ENCODE assay signal across 8 mouse cellular contexts in the genomic region with DNA sequence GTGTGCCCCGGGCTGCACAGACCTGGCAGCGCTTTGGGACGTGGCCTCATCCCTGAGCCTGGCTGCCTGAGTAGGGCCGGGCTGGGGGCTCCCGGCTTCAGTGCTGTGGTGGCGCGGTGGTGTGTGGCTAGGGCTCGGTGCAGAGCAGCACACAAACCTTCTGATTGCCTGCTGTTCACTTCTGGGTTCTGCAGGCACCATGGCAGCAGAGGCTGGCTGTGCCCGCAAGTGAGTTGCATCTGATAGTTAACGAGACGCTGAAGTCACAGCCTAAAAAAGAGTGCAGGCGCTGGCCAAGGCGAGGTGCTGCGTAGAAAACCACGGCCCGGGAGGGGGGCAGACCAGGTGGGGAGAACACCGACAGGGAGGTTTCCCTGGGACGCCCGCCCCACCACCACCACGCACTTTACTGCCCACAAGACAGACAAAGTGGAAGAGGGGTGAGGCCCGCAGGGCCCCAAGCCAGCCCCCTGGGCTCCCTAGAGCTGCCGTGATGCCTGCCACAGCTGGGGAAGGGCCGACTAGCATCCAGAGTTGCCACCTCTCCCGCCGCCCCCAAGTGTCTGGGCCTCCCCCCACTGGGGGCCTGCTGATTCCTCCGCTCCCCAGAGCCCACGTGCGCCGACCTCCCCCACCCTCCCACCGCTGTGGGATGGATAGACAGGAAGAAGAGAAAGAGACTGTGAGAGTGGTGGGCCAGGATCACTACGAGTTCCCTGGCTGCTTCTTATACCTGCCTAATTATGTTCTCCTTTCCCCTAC. TPM values are rescaled to one million over a fixed set of nuclear protein-coding genes. Genes with fewer than 3 reads are reported as not detected.
DNase-seq lines count a peak whose midpoint lies in the region; TF ChIP-seq lines count a peak whose summit lies in the region.

No protein-coding gene starts in this region.

- TF ChIP-seq CTCF in E14TG2a.4 (conservative IDR thresholded peaks at IDR 0.05; ENCODE audit: low read length): no peak

- H3K4me3 ChIP-seq in E14TG2a.4 (replicated peaks; ENCODE audit: low read length): peak overlapping the region; percentile 62
- H3K4me3 ChIP-seq in hindbrain, embryonic 10.5 days: peak overlapping the region; percentile 44
- H3K4me3 ChIP-seq in megakaryocyte, embryonic 14.5 days (replicated peaks): peak overlapping the region; percentile 38

- peaks cover 56% of the 10 kb centered on the region for H3K9me3 ChIP-seq in E14TG2a.4 (ENCODE audit: low read length)
- H3K9me3 ChIP-seq in hindbrain, embryonic 10.5 days: peaks cover 20% of the 10 kb centered on the region; the same call in 1 of the 2 replicates
- peaks cover 38% of the 10 kb centered on the region for H3K9me3 ChIP-seq in megakaryocyte, embryonic 14.5 days

- H3K36me3 ChIP-seq in E14TG2a.4 (ENCODE audit: insufficient read depth, low read length): no peaks in the 10 kb centered on the region
- H3K36me3 ChIP-seq in hindbrain, embryonic 10.5 days: no peaks in the 10 kb centered on the region
- H3K36me3 ChIP-seq in megakaryocyte, embryonic 14.5 days (replicated peaks; ENCODE audit: low read length): no peaks in the 10 kb centered on the region

- H3K4me1 ChIP-seq in E14TG2a.4 (replicated peaks; ENCODE audit: low read depth, low read length): no peaks in the 10 kb centered on the region
- peaks cover 10% of the 10 kb centered on the region for H3K4me1 ChIP-seq in hindbrain, embryonic 10.5 days (replicated peaks)
- H3K4me1 ChIP-seq in megakaryocyte, embryonic 14.5 days: no peaks in the 10 kb centered on the region

- no peaks in the 10 kb centered on the region for H3K27me3 ChIP-seq in E14TG2a.4 (ENCODE audit: insufficient read depth, low read length)
- no peaks in the 10 kb centered on the region for H3K27me3 ChIP-seq in hindbrain, embryonic 10.5 days (ENCODE audit: insufficient read depth, poor library complexity, severe bottlenecking)
- no peaks in the 10 kb centered on the region for H3K27me3 ChIP-seq in megakaryocyte, embryonic 14.5 days (replicated peaks)

- H3K27ac ChIP-seq in hindbrain, embryonic 10.5 days: peak overlapping the region; percentile 42; the same call in 1 of the 2 replicates

- whole genome bisulfite sequencing in hindbrain, embryonic 10.5 days: 27% methylated on average over 31 of the region's 31 CpGs

- peak; percentile 19 for DNase-seq in embryo, embryonic 9.5 days (ENCODE audit: extremely low spot score)
- no peak for DNase-seq in embryo, embryonic 10 days (ENCODE audit: low spot score)
- peak; percentile 12 for DNase-seq in hindbrain, embryonic 10.5 days (ENCODE audit: low spot score)
- DNase-seq in c-Kit-positive CD71-positive TER-119-positive erythroid progenitor cells, embryonic 14.5 days (ENCODE audit: low spot score): no peak
- no peak for DNase-seq in spleen, adult 12 weeks (ENCODE audit: low spot score)
- no peak for DNase-seq in adrenal gland, postnatal 10 days

RNA-seq across cellular contexts. Expression of gene Gm281, which starts 19.2 kb away (rescaled TPM):
- 0.07 TPM in 1 of 2 replicates, not detected in the other for polyA plus RNA-seq in hindbrain, embryonic 10.5 days (2016; fragmentation: Nextera tagmentation; extraction: Ambion mirVana)
- polyA plus RNA-seq in megakaryocyte, embryonic 14.5 days (2012; ENCODE audit: insufficient read depth, low replicate concordance): not detected in 2 replicates
- not detected for total RNA-seq in adrenal gland, postnatal 10 days (2021)

RNA-seq across cellular contexts. Expression of gene Atxn7, which starts 27.8 kb away (rescaled TPM):
- 3.1 and 3.5 TPM in 2 replicates for polyA plus RNA-seq in hindbrain, embryonic 10.5 days (2016; fragmentation: Nextera tagmentation; extraction: Ambion mirVana)
- polyA plus RNA-seq in megakaryocyte, embryonic 14.5 days (2012; ENCODE audit: insufficient read depth, low replicate concordance): 2.3 TPM in 1 of 2 replicates, not detected in the other
- total RNA-seq in adrenal gland, postnatal 10 days (2021): 10 to 100 TPM; 22.6 to 26.2 TPM

RNA-seq across cellular contexts. Expression of gene Thoc7, which starts 28.2 kb away (rescaled TPM):
- 199 and 230 TPM in 2 replicates for polyA plus RNA-seq in hindbrain, embryonic 10.5 days (2016; fragmentation: Nextera tagmentation; extraction: Ambion mirVana)
- 3.6 and 9.6 TPM in 2 replicates for polyA plus RNA-seq in megakaryocyte, embryonic 14.5 days (2012; ENCODE audit: insufficient read depth, low replicate concordance)
- 100 to 1,000 TPM; 133 to 134 TPM for total RNA-seq in adrenal gland, postnatal 10 days (2021)

Comparison
In these comparisons a context has a peak if more than half of its experiments do, and no peak if none do; other contexts are left out.
1. DNase-seq: peak in embryo, embryonic 9.5 days (single experiment) and hindbrain, embryonic 10.5 days (single experiment); none in embryo, embryonic 10 days (single experiment), c-Kit-positive CD71-positive TER-119-positive erythroid progenitor cells, embryonic 14.5 days (single experiment), spleen, adult 12 weeks (single experiment) and adrenal gland, postnatal 10 days (single experiment).
2. RNA of gene Thoc7, which starts 28.2 kb away (polyA plus RNA-seq): 199 to 230 TPM in hindbrain, embryonic 10.5 days; 3.6 to 9.6 TPM in megakaryocyte, embryonic 14.5 days; every median in the first group is over 10 times any median in the second.
3. Peak in every context shown above with its lines, with median percentiles within 50 percentile points of each other: H3K4me3 ChIP-seq.